Mouse (Mus musculus): ENCODE data around the gene Ugt1a5. TPM values are rescaled to one million over a fixed set of nuclear protein-coding genes. Genes with fewer than 3 reads are reported as not detected.
"Not testable (repeated sequence)": the region's sequence is repeated elsewhere in the genome, so short reads cannot be mapped to it uniquely, and the experiment has no call there.

The Ugt1a5 gene
- total RNA-seq, 2 experiments from 2014 or later: 0.27 TPM; not detected in 1

DNA sequence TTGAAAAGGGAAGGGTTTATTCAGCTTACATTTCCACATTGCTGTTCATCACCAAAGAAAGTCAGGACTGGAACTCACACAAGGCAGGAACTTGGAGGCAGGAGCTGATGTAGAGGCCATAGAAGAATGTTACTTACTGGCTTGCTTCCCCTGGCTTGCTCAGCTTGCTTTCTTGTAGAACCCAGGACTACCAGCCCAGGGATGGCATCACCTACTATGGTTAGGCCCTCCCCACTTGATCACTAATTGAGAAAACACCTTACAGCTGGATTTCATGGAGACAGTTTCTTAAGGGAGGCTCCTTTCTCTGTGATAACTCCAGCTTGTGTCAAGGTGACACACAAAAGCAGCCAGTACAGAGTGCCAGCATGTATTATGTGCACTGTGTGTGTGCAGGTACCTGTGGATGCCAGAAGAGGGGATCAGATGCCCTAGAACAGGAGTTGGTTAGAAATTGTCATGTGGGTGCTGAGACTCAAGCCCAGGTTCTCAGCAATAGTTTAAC lies 57.3 kb downstream of the Ugt1a5 start:
- peak; percentile 15 to 21 for DNase-seq (ENCODE audit: low spot score in 2 of 2)

DNA sequence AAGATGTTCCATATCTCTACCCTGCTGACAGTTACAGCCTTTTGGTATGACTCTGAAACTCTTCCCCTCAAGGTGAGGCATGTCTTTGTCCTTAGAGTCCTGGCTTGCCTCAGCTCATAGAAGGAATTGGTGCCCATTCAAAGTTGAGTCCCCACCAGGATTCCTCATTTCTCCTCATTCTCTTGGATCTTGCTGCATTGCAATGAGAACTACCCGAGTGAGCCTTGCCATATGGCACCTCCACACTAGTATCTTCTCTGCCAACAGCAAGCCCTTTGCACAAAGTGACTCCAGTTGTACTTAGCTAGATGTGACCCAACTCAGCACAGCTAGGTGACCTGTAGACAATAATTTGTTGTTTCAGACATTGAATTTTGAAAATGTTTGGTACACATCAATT lies 57.8 kb downstream of the Ugt1a5 start:
- peak; percentile 27 to 33 for DNase-seq (ENCODE audit: low spot score in 2 of 2)

DNA sequence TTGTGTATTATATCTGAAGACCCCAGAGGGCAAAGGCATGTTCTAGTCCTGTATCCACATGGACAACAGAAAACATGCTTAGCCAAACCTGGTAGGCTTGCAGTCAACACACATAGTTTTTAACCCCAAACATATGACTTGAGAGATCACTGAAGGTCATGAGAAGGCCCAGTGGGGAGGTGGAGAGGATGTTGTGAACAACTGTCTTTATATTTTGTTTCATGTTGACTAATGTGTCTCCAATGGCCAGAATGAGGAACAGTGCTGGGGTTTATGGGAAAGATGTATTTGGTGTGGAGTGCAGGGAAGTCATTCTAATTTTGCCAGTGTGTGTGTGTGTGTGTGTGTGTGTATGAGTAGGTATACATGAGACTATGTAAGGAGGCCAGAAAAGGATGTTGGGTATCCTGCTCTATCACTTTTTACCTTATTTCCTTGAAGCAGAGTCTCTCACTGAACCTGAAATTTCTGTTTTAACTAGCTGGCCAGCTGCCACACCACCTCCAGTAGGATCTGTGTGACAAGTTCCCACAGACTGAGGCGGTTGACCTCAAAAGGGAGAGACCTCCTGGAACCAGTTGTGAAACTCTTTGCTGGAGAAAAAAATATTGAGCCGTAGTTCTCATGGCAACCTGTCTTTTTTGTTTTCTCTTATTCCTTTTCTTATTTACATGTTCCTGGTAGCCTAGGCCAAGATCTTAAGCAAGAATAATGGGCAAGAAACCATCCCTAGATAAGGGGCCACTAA lies 58.4 kb downstream of the Ugt1a5 start:
- DNase-seq (ENCODE audit: low spot score in 2 of 2): peak in 1 of 2 experiments; percentile 21

DNA sequence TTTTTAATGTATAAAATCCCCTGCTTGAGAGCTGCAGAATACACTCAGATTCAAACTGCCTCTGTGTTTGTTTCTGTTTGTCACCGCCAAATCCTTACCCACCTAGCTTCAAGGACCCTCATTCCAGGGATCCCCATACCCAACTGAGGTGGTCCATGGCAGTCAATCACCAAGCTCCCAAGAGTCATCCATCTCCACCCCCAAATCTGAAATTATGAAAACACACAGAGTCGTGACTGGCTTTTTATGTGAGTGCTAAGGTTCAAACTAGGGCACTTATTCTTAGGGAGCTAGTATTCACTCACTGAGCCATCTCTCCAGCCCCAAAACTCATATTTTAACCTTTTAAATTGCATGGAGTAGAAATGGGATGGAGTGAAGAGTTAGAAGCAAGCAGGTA lies 59.5 kb downstream of the Ugt1a5 start:
- not testable (repeated sequence) for DNase-seq (ENCODE audit: low spot score in 2 of 2)

DNA sequence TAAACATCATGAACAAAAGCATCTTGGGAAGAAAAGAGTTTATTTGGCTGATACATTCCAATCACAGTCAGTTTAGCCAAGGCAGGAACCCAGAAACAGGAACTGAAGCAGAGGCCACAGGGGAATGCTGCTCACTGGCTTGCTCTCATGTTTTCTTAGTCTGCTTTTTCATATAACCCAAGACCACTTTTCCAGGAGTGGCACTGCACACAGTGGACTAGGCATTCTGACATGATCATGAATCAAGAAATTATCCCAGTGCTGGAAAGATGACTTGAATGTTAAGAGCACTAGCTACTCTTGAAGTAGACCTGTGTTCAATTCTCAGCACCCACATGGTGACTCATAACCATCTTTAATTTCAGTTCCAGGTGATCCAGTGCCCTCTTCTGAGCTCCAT lies 59.9 kb downstream of the Ugt1a5 start:
- peak in 1 of 2 experiments; percentile 16 for DNase-seq (ENCODE audit: low spot score in 2 of 2)

DNA sequence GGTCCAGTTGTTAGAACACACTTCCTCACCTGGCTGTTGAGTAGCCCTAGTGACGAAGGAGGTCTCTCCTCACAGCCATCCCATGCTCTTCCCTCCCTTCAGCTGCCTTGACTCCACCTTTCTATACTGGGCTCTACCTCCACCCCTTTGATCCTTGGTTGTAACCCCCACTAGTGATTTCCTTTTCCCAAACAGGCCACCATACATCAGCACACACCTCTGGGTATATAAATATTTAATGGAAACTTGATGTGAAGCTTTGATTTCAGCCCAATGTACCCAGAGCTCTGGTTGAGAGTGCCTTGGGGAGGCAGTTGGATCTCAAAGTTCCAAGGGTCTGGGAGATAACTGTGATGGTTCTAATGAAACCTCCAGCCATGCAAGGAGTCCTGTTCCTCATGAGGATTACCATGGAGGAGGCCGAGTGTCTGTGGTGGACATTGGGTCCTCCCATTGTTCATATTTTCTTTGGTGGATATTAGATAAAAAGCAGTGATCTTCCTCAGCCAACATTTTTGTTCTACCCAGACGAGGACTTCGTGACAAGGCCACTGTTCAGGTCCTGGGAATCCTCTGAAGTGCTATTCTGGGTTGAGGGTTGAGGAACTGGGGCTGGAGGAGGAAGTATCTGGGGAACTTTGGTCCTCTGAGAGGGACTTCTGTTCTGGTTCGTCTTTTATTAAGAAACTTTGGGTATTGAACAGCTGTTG lies 61.0 kb downstream of the Ugt1a5 start, which contains the start of gene Mroh2a:
TSS of gene Mroh2a (plus strand) at position 317 of the 710 bp plus-strand sequence.
- peak in 1 of 2 experiments; percentile 22 for DNase-seq (ENCODE audit: low spot score in 2 of 2)

DNA sequence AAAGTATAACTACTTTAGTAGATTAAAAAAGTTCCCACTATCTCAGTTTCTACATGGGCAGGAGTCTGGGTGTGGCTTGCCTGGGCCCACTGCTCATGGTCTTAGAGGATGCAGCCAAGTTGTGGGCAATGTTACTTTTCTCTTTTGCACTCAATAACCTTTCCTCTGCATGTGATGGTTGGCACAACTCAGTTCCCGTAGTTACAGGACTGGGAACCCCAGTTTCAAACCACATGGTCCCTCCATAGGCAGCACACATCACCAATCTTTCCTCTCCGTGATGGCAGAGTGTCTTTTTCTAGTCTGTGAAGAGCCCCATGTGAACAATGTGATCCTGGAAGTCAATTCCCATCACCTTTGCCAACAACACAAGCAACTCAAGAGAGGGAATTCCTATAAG lies 61.7 kb downstream of the Ugt1a5 start:
- peak in 1 of 2 experiments; percentile 18 for DNase-seq (ENCODE audit: low spot score in 2 of 2)

DNA sequence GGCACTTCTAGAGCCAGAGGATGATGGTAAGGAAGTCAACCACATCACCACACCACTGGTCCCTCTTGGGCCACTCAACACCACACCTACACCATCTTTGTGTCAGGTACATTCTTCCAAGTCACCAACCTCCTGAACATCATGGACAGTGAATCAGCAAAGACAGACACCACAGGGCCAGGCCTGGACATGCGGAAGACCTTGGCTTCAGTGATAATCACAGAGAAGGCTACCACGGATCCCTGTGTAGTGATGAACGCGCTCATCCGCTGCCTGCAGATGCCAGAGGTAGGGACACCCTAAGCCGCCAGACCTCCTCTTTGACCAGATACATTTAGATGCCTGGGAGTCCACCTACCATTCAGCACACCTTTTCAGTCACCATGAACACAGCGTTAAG lies 62.3 kb downstream of the Ugt1a5 start:
- DNase-seq (ENCODE audit: low spot score in 2 of 2): peak; percentile 30 to 31

DNA sequence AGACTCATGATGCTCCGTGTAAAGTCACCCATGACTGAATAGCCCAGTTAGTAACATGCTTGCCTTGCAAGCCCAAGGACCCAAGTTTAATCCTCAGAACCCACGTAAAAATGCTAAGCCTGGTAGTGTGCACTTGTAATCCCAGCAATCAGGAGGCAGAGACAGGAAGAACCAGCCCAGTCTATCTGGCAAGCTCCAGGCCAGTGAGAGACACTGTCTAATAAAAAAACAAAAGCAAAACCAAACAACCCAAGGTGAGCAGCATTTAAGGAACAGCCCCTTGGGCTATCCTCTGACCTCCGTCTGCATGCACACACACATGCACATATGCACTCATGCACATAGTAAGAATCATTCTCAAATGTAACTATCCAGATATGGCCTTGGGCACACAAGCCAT lies 63.8 kb downstream of the Ugt1a5 start:
- DNase-seq (ENCODE audit: low spot score in 2 of 2): no peak

DNA sequence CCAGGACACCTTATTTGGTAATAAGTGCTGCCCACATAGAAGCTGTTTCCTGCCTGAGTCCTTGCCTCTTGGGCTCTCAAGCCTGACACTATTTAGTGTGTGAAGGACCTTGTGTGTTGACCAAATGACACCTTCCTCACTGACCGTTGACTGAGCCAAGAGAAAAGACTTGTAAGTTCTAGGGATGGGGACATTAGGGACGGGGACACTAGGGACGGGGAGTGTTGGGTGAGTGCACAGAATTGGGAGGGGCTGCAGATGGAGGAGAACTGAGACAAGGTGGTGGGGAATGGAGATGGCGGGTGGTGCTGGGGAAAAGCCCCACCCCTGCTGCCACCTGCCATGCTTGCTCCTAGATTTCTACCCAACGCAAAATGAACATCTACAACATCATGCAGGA lies 64.2 kb downstream of the Ugt1a5 start:
- no peak for DNase-seq (ENCODE audit: low spot score in 2 of 2)

DNA sequence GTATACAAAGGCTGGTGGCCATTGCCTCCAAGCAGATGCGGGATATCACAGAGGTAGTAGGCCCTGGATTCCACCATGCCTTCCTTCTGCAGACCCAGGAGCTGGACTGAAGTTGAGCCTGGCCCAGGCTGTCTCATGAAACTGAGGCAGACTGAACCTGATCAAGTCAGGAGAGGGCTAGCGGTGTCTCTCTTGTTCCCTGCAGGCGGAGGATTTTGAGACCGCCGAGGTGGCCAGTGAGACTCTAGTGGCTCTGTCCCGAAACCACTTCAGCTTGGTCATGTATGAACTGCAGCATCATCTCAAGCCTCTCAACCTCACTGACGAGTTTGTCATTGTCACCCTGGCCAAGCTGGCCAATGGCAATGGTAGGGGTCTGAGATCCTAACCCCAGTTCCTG lies 64.6 kb downstream of the Ugt1a5 start:
- DNase-seq (ENCODE audit: low spot score in 2 of 2): no peak

DNA sequence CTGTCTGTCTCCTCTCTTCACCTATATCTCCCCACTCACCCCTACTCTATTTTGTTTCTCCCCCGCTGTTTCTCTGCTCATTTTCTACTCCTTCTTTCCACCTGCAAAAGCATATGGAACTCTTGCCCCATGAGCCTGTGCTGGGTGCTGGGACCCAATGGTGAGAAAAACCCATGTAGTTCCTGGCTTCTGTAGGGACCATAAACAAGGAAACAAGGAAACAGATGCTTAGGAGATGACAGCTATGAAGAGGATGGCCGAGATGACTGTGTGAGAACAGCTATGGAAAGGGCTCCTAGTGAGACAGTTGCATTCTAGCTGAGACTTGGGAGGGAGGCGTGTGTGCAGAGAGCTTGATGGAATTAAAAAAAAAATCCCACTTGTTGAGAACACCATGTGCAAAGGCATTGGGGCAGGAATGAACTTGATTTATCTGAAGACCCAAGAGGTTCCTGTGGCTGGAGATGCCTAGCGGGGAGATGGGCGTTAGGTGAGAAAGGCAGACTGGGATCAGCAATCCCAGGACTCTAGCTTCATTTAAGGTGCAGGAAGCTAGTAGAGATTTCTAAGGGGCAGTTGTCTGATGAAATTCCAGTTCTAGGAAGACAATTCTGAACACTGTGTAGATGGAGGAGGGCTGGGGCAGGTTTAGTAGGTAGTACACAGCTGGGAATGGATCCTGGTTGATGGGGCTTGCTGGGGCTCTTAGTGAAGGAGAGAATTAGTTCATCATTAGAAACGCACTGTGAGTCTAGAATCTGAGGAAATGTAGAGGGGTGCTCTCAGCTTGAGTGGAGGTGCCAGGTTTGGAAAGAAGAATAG lies 65.4 kb downstream of the Ugt1a5 start:
- no peak for DNase-seq (ENCODE audit: low spot score in 2 of 2)

DNA sequence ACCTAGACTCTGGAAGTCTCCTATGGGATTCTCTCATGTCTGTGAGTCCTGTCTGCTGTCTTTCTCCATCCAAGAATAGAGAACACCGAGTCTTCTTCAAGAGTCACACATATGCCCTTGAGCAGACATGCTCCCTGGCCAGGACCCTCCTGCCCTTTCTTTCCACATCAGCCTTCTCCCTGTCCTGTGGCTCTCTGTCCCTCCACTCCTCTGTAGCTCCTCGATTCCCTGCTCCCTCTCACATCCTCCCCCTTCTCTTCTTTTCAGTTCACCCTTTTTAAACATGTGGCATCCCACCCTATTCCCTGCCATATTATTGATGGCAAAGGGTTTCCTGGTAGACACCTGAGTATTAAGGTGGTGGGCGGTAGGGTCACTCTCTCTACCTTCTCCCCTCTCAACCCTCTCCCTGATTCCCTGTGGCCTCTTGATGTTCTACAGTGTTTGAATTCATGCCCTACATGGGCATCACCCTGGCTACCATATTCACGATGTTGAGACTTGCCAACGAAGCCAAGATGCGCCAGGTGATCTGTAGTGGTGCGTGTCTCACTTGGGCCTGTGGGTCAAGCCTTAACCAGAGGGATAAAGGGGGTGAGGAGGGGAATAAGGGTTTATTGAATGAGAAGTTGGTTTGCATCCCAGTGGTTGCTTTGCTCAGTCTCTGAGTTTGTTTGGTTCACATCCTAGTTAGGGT lies 66.1 kb downstream of the Ugt1a5 start:
- DNase-seq (ENCODE audit: low spot score in 2 of 2): no peak

DNA sequence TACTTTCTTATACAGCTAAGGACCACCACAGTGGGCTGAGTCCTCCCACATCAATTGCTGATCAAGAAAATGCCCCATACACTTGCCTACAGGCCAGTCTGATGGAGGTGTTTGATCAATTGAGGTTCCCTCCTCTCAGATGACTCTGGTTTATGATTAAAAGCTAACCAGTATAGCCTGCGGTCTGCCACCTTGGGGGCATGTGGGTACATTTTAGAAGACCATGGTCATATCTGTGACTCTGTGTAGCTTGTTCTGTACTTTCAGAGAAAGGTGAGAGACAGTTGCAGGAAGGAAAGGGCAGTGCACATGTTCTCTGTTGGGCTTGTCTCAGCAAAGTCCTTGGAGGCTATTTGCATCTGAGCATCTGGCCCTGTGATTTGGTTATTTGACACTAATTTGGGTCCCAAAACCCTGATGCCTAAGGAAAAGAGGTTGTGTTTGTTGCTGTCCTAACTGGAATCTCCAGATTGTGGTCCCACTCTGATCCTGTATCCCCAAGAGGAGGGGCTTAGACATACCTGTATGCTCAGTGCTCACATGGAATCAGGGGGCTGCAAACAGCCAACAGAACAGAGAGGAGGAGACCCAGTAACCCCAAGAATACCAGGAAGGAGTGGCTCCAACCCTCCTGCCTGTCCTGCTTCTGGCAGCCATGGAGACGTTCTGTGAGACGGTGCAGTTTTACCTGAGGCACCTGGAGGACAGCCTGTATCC lies 67.0 kb downstream of the Ugt1a5 start:
- no peak for DNase-seq (ENCODE audit: low spot score in 2 of 2)

DNA sequence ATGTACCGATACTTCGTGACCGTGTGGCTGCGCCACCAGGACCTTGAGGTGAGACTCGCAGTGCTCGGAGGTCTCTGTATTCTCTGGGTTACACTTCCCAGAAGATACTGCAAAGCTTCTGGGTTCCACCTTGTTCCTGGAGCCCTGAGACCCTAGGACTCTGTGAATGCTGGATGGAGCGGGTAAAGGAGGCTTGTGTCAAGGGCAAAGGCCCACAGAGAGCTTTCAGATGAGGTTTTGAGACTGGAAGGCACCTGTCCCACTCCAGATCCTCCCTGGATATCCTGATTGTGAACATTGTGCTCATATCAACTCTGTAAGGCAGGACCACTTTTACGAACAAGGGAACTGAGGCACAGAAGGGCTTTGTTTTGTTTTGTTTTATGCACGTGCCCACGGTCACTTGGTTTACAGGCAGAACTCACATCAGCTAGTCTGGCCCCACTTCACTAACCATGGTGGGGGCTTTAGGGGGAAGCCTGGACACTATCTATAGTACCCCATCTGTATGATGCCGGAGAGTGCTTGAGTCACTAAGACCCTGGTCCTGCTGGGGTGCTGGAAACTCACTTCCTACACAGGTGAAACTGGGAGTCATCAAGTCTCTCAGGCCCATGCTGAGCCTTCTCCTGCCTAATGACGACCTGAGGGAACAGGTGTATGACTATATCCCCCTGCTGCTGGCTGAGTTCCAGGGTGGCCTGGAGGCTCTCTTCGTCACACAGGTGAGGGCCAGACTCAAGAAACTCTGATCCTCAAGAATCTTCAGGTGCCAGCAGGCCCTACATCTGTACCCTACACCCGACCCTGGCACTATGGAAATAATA lies 67.8 kb downstream of the Ugt1a5 start:
- no peak for DNase-seq (ENCODE audit: low spot score in 2 of 2)

DNA sequence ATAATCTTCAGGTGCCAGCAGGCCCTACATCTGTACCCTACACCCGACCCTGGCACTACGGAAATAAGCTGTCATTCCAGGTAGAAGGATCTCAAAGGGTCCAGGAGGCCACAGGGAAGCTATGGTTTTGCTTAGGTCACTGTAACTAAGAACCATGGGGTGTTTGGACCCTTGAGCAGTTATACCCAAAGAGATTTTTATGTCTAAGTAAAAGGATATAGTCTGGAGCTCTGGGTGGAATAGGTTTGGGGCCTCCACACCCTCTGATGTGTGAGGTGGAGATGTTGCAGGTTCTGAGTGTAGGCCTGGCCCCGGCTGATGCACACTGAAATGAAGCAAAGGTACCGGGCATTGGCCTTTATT lies 68.4 kb downstream of the Ugt1a5 start:
- no peak for DNase-seq (ENCODE audit: low spot score in 2 of 2)

DNA sequence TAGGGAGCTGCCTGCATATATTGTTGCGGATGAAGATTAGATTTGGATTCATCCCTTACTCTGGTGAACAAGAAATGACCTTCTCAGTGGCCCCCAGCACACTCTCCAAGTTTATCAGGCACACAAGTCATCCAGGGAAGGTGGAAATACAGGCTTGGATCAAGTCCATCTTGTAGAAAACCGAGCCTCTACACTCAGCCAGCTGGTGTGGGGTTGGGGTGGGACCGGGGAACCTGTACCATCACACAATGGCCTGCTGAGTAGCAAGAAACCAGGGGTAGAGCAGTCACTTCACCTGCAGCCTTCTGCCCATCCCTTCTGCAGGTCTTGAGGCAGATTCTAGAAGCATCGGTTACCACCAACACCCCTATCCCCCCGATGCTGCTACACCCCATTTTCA lies 68.8 kb downstream of the Ugt1a5 start:
- DNase-seq (ENCODE audit: low spot score in 2 of 2): no peak

DNA sequence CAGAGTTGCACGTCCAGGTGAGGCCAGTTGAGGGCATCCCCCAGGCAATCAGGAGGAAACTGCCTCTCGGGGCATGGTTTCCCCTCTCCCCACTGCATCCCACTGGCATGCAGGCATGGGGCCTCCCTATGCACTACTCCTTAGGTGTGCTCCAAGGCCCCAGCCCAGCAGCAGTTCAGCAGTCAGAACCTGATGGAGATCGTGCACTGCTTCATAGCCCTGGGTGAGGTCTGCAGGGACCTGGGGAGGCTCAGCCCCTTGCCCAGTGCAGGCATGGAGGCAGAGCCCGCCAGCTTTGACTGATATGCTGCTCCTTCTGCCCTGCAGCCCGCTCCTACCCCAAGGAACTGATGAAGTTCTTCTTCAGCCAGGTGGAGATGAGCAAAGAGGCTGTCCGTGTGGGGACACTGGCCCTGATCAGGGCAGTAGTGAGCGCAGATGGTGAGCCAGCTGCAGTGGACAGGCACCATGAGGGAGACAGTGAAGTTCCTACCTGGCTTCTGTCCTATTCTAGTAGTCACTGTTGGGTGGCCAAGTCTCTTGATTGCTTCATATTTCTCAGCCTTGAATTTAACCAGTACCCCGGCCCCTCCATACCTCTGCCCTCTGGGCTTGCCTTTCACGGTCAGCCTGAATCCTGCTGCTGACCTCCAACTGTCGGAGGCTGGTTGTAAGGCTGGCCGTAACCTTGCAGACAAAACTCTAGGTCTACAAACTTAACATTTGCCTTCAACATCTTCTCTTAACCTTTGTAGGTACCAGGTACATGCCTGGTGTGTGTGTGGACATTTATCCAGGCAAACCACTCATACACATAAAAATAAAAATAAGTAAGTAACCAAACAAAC lies 69.5 kb downstream of the Ugt1a5 start:
- DNase-seq (ENCODE audit: low spot score in 2 of 2): no peak

Data from gastrocnemius, postnatal 4 days (tissue).